Mouse (Mus musculus) fibroblast of lung, adult 2 months (primary cell): ENCODE results near the gene Ddx43.

Source experiments
- DNase-seq: peaks from one replicate; pipeline ENCODE4 v3.0.0-alpha.2; 2011; ENCODE audit warnings: low read depth

Ddx43 gene

DNA sequence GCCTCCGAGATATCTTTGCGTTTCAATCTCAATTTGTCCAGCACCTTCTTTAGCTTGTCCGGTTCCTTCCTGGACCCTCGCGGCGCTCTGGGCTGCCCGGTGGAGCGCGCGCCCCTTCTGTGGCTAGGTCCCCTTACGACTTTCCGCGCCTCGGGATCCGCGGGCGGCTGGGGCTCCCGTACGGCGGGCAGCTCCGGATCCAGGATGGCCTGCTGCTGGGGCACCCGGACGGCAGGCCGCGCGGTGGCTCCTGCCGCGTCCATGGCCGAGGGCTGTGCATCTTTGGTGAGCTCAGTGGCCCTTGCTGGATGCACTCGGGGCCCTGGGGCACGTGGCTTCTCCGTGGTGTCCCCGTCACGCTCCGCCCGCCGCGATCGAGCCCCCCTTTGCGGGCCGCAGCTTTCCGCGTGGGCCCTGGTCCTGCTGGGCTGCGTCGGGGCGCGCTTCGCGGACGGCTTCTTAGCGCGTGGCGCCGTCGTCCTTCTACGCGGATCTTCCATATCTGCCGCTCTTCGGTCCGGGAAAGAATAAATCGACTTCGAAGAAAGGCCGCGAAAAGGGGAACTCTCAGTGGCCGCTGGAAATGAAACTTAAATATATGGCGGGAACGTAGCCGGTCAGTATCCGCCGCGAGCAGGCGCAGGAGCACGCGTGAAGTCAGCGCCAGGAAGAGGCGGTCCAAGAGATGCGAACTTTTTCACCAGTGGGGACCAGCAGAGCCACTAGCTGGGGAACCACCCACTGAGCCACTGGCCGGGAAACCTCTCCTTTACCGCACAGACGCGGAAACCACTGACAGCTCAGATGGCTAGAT, 47.2 kb downstream of the Ddx43 start, which contains the start of gene Cgas:
Gene Cgas, minus strand, starts transcription at position 659 of the 814 bp plus-strand sequence.
- no peak for DNase-seq

GRCm38 (mm10) chr9:78447606-78447972, 52.0 kb downstream of the Ddx43 start:
- no peak for DNase-seq

GRCm38 (mm10) chr9:78447973-78448873, 52.6 kb downstream of the Ddx43 start, which contains the start of the genes Mto1 and Gm17324:
TSS of gene Mto1 (plus strand) at chr9:78448208.
TSS of gene Gm17324 (minus strand) at chr9:78448786.
- DNase-seq = peak; percentile 70

GRCm38 (mm10) chr9:78450404-78450803, 54.8 kb downstream of the Ddx43 start:
- DNase-seq = no peak

- no peak for DNase-seq
These were observed 55.8 kb downstream of the Ddx43 start for GRCm38 (mm10) chr9:78451382-78451781.

GRCm38 (mm10) chr9:78457026-78457425, 61.4 kb downstream of the Ddx43 start:
- no peak for DNase-seq

- no peak for DNase-seq
These were observed 67.8 kb downstream of the Ddx43 start for GRCm38 (mm10) chr9:78463337-78463736.

DNA sequence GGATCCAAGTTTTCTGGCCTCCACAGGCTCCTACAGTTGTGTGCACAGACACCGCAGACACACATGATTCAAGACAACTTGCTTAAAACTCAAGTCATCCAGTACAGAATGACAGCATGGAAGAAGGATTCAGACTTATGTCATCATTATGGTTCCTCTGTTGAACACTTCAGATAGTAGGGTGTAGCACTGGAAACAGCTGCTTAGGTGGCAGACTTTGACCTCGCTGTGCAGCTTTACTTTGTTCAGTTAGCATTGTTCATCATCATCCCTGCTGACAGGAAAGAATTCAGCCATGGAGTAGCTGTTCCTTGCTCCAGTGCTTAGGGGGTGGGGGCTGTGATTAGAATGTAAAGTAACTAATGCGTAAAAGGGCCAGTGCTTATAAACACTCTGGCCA, 70.1 kb downstream of the Ddx43 start:
- DNase-seq = no peak
